Mouse (Mus musculus): ENCODE measurements at regions not wholly inside any gene's neighbourhood (a gene's known extent, or its start where the extent isn't known, plus 50 kb on each side); places are given as distances from the start of the nearest gene placed in this dataset.
A peak's percentile ranks its signal among the peaks of the same experiment; 100 is the strongest.

- Histone ChIP-seq H3K4me1 (peaks cover 23% of the 10 kb centered on the region), H3K36me3 (no peaks in the 10 kb centered on the region), H3K4me2 (replicated peaks) (peak overlapping the region; percentile 24; the same call in 1 of the 2 replicates), H3K9me3 (replicated peaks) (0 out of 2 replicates have a peak, but pooled peaks cover under 1% of the 10 kb centered on the region), H3K27me3 (no peaks in the 10 kb centered on the region), H3K27ac (peak overlapping the region; percentile 69), H3K9ac (no peak overlapping the region), H3K4me3 (no peak overlapping the region)
- ATAC-seq (ENCODE audit: low FRiP score), result peak; percentile 81
- 25% methylated on average over 9 of the region's 9 CpGs for whole genome bisulfite sequencing
Observed at GRCm38 (mm10) chr13:99609151-99610146, 93.1 kb upstream of the Map1b start.

GRCm38 (mm10) chr13:99608591-99608990, 92.3 kb upstream of the Map1b start:
- Histone ChIP-seq H3K9ac (no peak overlapping the region), H3K36me3 (no peaks in the 10 kb centered on the region), H3K4me1 (peaks cover 23% of the 10 kb centered on the region), H3K9me3 (replicated peaks) (peaks cover 4% of the 10 kb centered on the region; the same call in 1 of the 2 replicates), H3K4me2 (replicated peaks) (no peak overlapping the region), H3K4me3 (no peak overlapping the region), H3K27ac (no peak overlapping the region), H3K27me3 (no peaks in the 10 kb centered on the region)
- 48% methylated on average over 5 of the region's 5 CpGs for WGBS
- ATAC-seq (ENCODE audit: low FRiP score), result no peak

GRCm38 (mm10) chr13:99607208-99607607, 90.9 kb upstream of the Map1b start:
- no peak for ATAC-seq (ENCODE audit: low FRiP score)
- Histone ChIP-seq H3K27ac (no peak overlapping the region), H3K36me3 (no peaks in the 10 kb centered on the region), H3K27me3 (no peaks in the 10 kb centered on the region), H3K4me1 (peaks cover 23% of the 10 kb centered on the region), H3K9ac (no peak overlapping the region), H3K4me2 (replicated peaks) (no peak overlapping the region), H3K9me3 (replicated peaks) (peaks cover 4% of the 10 kb centered on the region; the same call in 1 of the 2 replicates), H3K4me3 (no peak overlapping the region)
- WGBS, result 86% methylated on average over 6 of the region's 6 CpGs

GRCm38 (mm10) chr13:99606606-99606990, 90.3 kb upstream of the Map1b start:
- Histone ChIP-seq H3K9ac (no peak overlapping the region), H3K27ac (no peak overlapping the region), H3K36me3 (no peaks in the 10 kb centered on the region), H3K9me3 (replicated peaks) (peaks cover 4% of the 10 kb centered on the region; the same call in 1 of the 2 replicates), H3K4me2 (replicated peaks) (no peak overlapping the region), H3K4me3 (no peak overlapping the region), H3K4me1 (peaks cover 23% of the 10 kb centered on the region), H3K27me3 (no peaks in the 10 kb centered on the region)
- 57% methylated on average over 1 of the region's 1 CpGs for WGBS
- ATAC-seq (ENCODE audit: low FRiP score), result no peak

- no peak for ATAC-seq (ENCODE audit: low FRiP score)
- H3K9ac ChIP-seq, result no peak overlapping the region
- H3K27me3 ChIP-seq, result no peaks in the 10 kb centered on the region
- 75% methylated on average over 2 of the region's 2 CpGs for WGBS
- peaks cover 23% of the 10 kb centered on the region for H3K4me1 ChIP-seq
- no peaks in the 10 kb centered on the region for H3K36me3 ChIP-seq
- no peak overlapping the region for H3K4me3 ChIP-seq
- no peak overlapping the region for H3K27ac ChIP-seq
- H3K9me3 ChIP-seq (replicated peaks), result peaks cover 4% of the 10 kb centered on the region; the same call in 1 of the 2 replicates
- no peak overlapping the region for H3K4me2 ChIP-seq (replicated peaks)
Observed at GRCm38 (mm10) chr13:99605866-99606605, 89.7 kb upstream of the Map1b start.

- Histone ChIP-seq H3K4me3 (no peak overlapping the region), H3K4me1 (peaks cover 20% of the 10 kb centered on the region), H3K9ac (no peak overlapping the region), H3K27ac (no peak overlapping the region), H3K9me3 (replicated peaks) (no peaks in the 10 kb centered on the region), H3K27me3 (no peaks in the 10 kb centered on the region), H3K36me3 (no peaks in the 10 kb centered on the region), H3K4me2 (replicated peaks) (no peak overlapping the region)
- WGBS, result 85% methylated on average over 2 of the region's 2 CpGs
- no peak for ATAC-seq (ENCODE audit: low FRiP score)
Observed at GRCm38 (mm10) chr13:99597891-99598290, 81.6 kb upstream of the Map1b start.

DNA sequence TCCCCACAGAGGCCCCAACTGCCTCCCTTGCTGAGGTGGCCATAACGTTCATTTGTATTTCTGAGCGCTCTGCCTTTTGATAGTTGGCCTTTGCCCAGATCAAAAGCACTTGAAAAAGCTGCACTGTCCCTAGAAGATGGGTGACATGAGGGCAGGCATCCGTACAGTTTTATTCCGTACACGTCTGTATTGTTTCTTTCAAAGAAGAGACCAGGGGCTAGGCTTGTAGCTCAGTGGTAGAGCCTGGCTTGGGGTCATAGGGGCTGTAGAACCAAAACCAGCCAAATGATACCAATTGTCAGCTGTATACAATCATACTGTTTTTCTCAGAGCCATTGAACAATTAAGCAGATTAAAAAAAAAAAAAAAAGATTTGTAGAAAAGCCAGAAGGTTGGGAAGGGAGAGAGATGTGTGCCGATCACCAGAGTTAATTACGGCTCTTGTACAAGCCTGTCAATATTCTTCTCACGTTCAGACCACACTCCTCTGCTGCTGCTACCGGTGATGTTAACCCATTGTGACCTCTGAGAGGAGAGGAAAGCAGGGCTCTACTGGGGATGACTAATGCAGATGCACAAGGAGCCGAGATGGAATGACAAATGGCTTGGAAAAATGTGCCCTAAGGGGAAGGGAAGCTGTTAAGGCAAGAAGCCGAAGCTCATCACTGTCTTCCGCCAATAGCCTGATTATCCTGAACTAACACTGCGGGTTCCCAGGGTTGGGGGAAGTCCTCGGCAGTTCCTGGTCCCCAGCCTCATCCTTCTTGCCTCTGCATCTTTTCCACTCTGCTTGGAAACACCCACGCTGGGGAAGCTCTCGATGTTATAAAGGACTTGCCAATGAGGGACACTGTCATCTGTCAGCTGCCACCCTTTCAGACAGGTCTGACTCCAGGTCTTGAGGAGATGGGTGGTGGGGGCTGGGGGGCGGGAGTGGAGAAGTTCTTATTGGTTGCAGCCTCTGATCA, 77.8 kb upstream of the Map1b start:
- Histone ChIP-seq H3K27me3 (no peaks in the 10 kb centered on the region), H3K4me1 (peaks cover 24% of the 10 kb centered on the region), H3K27ac (peak overlapping the region; percentile 56), H3K9me3 (replicated peaks) (no peaks in the 10 kb centered on the region), H3K36me3 (no peaks in the 10 kb centered on the region), H3K9ac (no peak overlapping the region), H3K4me3 (no peak overlapping the region), H3K4me2 (replicated peaks) (peak overlapping the region; percentile 23; the same call in 1 of the 2 replicates)
- peak; percentile 85 for ATAC-seq (ENCODE audit: low FRiP score)
- WGBS, result 30% methylated on average over 17 of the region's 17 CpGs

DNA sequence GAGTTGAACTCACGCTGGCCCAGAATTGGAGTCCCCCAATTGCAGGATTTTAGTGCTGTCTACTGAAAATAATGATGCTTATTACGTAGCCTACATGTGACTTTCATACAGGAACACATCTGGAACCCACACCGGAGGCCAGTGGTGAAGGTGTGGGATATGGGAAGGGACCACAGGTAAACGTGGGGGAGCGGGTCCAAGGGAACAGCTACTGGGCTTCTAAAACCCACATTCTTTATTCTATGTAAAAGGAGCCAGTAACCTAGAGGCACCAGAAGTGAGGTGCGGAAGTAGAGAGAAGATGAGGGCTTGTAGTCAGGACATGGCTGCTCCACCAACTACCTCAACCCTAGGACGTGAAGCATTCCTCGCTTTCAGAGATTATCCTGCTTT, 76.9 kb upstream of the Map1b start:
- no peak overlapping the region for H3K9ac ChIP-seq
- no peaks in the 10 kb centered on the region for H3K9me3 ChIP-seq (replicated peaks)
- WGBS, result 48% methylated on average over 8 of the region's 8 CpGs
- H3K4me1 ChIP-seq, result peaks cover 24% of the 10 kb centered on the region
- no peak for ATAC-seq (ENCODE audit: low FRiP score)
- no peaks in the 10 kb centered on the region for H3K36me3 ChIP-seq
- H3K27me3 ChIP-seq, result no peaks in the 10 kb centered on the region
- no peak overlapping the region for H3K4me3 ChIP-seq
- H3K4me2 ChIP-seq (replicated peaks), result no peak overlapping the region
- H3K27ac ChIP-seq, result peak overlapping the region; percentile 31; the same call in 1 of the 2 replicates

- WGBS, result 15% methylated on average over 15 of the region's 15 CpGs
Observed at GRCm38 (mm10) chr13:99592596-99593242, 76.4 kb upstream of the Map1b start.

DNA sequence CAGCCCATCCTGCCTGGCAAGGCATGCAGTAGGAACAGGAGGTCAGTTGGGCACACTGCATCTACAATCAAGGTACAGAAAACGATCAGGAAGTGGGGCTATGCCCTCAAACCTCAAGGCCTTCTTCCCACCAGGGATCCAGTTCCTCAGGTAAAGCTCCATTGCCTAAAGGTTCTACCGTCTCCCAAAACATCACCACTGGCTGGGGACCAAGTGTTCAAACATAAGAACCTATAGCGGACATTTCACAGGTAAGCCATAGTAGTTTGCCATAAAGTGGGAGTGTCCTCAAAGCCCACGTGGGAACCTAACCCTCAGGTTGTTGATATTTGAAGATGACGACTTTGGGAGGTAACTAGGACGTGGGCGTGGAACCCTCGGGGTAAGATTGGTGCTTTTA, 72.3 kb upstream of the Map1b start:
- no peak overlapping the region for H3K4me3 ChIP-seq
- WGBS, result 91% methylated on average over 8 of the region's 8 CpGs

More at GRCm38 (mm10) chr13:99592596-99593242, 76.4 kb upstream of the Map1b start:
- Histone ChIP-seq H3K36me3 (no peaks in the 10 kb centered on the region), H3K9ac (no peak overlapping the region), H3K27me3 (no peaks in the 10 kb centered on the region), H3K9me3 (replicated peaks) (no peaks in the 10 kb centered on the region), H3K4me1 (peaks cover 24% of the 10 kb centered on the region), H3K4me2 (replicated peaks) (peak overlapping the region; percentile 24; the same call in 1 of the 2 replicates), H3K27ac (0 out of 2 replicates have a peak overlapping the region, but pooled peaks have one; percentile 55), H3K4me3 (no peak overlapping the region)
- no peak for ATAC-seq (ENCODE audit: low FRiP score)

GRCm38 (mm10) chr13:99583841-99584240, 67.5 kb upstream of the Map1b start:
- Histone ChIP-seq H3K36me3 (no peaks in the 10 kb centered on the region), H3K4me3 (no peak overlapping the region), H3K4me1 (peaks cover 12% of the 10 kb centered on the region), H3K4me2 (replicated peaks) (no peak overlapping the region), H3K27ac (no peak overlapping the region), H3K9ac (no peak overlapping the region), H3K9me3 (replicated peaks) (no peaks in the 10 kb centered on the region), H3K27me3 (no peaks in the 10 kb centered on the region)
- ATAC-seq (ENCODE audit: low FRiP score), result no peak
- 43% methylated on average over 3 of the region's 3 CpGs for WGBS

More for the DNA sequence above, 72.3 kb upstream of the Map1b start:
- ATAC-seq (ENCODE audit: low FRiP score), result no peak
- Histone ChIP-seq H3K27ac (no peak overlapping the region), H3K27me3 (no peaks in the 10 kb centered on the region), H3K4me2 (replicated peaks) (no peak overlapping the region), H3K9ac (no peak overlapping the region), H3K4me1 (peaks cover 18% of the 10 kb centered on the region), H3K9me3 (replicated peaks) (no peaks in the 10 kb centered on the region), H3K36me3 (no peaks in the 10 kb centered on the region)
